Mouse (Mus musculus) lung, postnatal 36 days (tissue): ENCODE data around the gene Cracr2a.

Source experiments
- DNase-seq: peaks from one replicate; pipeline ENCODE4 v3.0.0; 2022; ENCODE audit warnings: mixed read lengths

Cracr2a gene

GRCm38 (mm10) chr6:127634858-127635257 lies 73.7 kb downstream of the Cracr2a start:
- no peak for DNase-seq

- DNase-seq: peak; percentile 35
Measured at GRCm38 (mm10) chr6:127635462-127636189, 74.5 kb downstream of the Cracr2a start.

GRCm38 (mm10) chr6:127641077-127641801 lies 80.1 kb downstream of the Cracr2a start:
- peak; percentile 40 for DNase-seq

- DNase-seq: no peak
Measured at GRCm38 (mm10) chr6:127655988-127656387, 94.8 kb downstream of the Cracr2a start.

GRCm38 (mm10) chr6:127657152-127657551 lies 96.0 kb downstream of the Cracr2a start:
- DNase-seq: no peak

- DNase-seq: peak; percentile 25
Measured at GRCm38 (mm10) chr6:127659472-127659871, 98.3 kb downstream of the Cracr2a start.

GRCm38 (mm10) chr6:127659966-127660365 lies 98.8 kb downstream of the Cracr2a start:
- peak; percentile 52 for DNase-seq

- no peak for DNase-seq
Measured at GRCm38 (mm10) chr6:127661717-127662292, 100.7 kb downstream of the Cracr2a start.

DNA sequence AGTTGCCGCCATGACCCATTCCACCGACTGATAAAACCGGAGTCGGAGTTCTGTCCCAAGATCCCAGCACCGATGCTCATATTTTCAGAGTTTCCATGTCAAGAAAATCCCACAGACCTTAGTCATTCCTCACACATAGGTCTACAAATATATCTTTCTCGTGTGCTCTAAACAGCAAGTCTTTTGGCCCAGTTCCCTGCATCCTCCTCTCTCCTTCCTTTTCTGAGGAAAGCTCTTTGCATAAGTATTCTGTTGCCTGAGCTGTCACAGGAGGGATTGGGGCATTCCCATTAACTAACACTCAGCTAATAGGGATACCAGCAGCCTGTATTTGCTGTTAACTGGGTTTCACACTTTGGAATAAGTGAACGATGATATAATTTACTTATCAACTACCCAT lies 102.1 kb downstream of the Cracr2a start:
- no peak for DNase-seq

DNA sequence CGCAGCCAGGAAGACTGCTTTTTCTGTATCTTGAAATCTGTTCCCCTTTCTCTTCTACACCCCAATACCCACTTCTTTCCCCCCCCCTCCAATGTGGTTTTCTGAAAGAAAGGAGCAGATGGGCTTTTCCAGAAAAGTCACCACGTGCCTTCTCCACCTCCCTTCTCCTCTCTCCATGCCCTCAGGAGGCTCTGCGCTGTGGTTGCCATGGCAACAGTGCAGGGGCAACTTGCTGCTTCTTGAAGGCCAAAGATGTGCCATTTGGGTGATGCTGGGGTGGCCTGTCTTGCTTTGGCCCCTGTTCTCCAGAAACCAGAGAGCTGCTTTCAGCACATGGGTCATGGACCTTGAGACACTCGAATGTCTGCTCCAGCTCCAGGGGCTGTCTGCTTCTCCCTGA lies 108.2 kb downstream of the Cracr2a start:
- no peak for DNase-seq

DNA sequence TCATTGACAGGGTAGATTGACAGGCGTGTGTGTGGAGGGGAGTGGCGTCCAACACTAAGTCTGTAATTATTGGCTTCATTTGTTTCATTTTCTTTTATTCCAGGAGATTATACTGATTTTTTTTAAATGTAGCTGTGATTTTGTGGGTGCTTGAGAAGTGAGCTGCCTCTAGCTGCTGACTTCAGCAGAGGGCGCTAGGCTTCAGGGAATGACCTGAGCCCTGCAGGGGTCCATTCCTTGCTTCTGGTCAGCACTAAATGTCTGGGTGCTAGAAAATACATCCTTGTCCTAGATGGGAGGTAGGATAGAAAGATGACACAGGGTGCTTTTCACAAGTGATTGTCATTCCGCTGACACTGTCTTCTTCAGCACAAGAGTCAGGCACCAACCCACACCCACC lies 108.9 kb downstream of the Cracr2a start:
- DNase-seq: no peak

DNA sequence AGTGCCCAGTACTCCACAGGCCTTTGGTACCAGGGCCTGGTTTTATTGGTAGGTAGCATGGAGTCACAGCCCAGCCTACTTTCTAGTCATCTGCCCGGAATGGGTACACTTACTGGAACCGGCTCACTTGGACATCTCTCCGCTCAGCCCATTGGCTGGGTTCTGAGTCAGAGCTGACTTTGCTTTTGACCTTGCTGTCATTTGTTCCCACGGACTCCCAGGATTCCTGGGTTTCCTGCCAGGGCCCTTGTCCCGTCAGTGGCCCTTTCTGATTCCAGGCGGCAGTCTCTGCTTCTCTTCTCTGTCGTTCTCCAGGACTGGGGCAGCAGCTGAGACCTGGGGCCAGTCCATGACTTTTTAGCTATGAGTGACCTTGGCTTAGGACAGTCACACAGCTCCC lies 110.9 kb downstream of the Cracr2a start:
- DNase-seq: no peak

- DNase-seq: no peak
Measured at GRCm38 (mm10) chr6:127676866-127677265, 115.7 kb downstream of the Cracr2a start.

DNA sequence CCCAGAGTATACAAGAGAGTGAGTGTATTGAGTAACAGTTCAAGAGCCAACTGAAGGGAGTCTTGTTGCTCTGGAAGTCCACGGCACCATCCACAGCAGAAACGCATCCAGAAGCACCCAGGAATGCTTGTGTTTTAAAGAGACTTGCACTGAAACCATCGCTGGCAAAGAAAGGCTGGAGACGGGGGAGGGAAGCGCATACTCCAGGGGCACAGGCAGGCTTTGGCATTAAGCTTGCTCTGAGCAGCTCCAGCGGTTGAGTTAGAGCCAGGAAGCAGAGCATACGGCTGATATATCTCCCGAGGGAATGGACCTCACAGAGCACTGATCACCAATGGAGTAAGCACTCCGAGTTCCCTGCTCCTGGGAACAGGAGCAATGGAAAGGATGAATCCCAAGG lies 117.2 kb downstream of the Cracr2a start:
- no peak for DNase-seq

DNA sequence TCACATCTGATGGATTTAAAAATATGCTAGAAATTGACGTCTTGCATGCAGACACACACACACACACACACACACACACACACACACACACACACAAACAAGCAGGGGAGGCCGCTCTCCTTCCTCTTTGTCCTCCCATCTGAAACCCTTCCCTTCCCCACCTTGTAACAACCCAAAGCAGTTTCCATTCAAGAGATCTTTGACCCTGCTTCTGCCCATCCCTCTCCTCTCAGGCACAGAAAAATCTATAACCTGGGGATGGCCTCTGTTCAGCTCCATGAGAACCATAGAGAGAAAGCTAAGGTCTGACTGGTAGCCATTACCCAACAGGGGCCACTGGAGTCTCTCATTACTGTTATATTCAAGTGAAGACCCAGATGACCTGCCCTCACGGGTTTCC lies 117.9 kb downstream of the Cracr2a start:
- DNase-seq: no peak

GRCm38 (mm10) chr6:127680784-127681183 lies 119.6 kb downstream of the Cracr2a start:
- no peak for DNase-seq

DNA sequence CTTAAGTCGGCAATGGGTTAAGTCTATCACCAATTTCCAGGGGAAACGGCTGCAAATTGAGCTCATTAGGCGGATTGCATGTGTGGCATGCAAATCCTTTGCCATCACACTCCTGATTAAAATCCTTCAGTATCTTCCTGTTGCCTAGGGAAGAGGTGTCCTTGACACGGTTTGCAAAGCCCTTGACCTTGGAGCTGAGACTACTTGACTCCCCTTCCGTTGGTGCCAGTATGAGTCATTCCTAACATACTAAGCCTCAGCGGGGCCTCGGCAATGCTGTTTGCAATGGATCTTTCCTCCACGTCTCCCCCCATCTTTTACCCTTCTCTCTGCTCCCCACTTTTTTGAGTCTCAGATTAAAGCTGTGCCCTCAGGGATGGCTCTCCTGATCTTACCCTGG lies 122.4 kb downstream of the Cracr2a start:
- peak; percentile 75 for DNase-seq

- DNase-seq: peak; percentile 2
Measured at GRCm38 (mm10) chr6:127684981-127685380, 123.8 kb downstream of the Cracr2a start.

DNA sequence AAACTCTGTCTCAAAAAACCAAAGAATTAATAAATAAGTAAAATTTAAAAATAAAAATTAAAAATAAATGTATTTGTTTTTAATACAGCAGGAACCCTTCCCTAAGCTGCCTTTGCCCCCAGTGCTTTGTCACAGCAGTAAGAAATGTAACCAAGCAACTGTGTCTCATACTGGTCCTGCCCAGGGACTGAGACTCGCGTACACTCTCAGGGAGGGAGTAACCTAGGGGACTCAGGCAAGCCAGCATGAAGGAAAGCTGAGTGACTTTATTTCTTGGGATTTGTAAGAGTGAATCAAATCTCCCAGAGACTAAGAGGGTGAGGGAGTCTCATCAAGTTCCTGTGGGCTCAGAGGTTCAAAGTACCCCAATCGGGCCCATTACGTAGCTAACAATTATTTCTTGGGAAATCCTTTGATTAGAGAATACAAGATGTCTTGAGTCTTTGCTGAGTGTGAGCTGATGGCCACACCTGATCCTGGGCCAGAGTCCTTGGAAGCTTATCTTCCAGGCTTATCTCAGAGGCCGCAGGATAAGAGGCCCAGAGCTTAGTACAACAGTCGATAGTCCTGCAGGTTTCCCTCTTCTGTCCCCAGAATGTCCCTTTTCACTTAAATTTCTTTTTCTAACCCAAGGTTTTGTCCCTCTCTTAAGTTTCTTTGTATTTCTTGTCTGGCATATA lies 126.2 kb downstream of the Cracr2a start:
- DNase-seq: no peak

DNA sequence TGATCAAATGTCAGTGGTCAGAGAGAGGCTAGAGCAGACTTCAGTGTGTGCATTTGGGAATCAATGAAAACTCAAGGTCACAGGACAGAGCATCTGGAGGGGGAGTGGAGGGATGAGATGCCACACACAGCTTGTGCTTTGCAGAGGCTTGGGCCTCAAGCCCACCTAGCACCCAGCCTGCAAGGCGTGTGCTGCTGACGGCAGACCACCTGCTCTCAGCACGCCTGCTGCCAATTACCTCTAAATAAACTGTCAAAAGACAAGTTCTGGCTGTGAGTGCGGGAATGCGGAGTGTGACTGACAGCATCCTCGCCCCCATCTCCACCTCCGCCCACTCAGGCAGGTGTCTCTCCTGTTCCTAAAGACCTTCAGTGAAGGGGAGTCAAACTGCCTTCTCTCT lies 131.2 kb downstream of the Cracr2a start:
- no peak for DNase-seq

DNA sequence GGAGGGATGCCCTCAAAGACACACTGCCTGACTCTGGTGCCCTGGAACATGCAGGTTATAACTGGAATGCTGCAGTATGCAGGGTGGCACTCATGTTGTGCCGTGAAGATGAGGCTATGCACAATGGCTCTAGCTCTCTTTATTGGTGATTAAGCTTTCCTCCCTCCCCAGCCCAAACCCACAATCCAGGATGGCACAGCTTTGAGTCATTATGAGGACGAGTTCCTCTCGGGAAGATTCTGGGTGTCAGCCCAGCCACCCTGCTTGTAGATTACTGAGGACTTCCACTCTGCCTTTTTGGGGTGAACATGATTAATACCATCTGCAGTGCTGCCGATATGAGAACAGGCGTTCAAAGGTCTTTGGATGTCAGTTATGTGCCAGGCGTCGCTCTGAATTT lies 132.5 kb downstream of the Cracr2a start:
- DNase-seq: no peak

DNA sequence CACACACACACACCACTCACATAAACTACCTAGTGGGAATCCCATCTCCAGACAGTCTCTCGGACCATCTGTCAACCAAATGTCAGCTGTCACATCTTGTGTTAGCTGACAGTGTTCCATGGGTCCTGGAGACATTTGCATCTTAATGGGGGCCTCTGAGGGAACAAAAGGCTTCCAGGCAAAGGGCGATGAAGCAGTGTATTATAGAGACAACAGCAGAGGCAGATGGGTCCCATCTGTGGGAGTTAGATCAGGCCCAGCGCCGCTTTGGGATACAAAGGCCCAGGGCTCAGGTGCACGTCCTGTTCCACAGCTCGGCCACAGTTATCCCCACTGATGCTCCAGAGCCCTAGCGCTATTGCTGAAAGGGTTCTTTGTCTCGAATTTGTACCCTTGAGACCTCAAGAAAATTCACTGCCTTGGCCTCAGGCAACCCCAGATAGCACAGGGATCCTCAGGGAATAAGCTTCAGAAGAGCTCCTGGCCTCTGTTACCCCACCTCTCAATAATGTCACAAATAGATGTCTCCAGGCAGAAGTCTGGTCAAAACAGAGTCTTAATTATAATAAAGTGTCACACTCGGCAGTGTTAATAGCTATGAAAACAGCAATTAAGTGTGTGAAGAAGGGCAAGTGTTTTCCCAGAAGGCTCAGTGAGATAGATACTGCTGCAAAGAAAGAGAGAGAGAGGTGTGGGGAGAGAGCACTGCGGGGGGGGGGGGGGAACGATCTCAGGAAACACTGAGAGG lies 140.1 kb downstream of the Cracr2a start:
- no peak for DNase-seq

GRCm38 (mm10) chr6:127708218-127708628 lies 147.1 kb downstream of the Cracr2a start:
- DNase-seq: no peak
